Mouse (Mus musculus) forebrain, postnatal 0 days (tissue): Measurements from ENCODE around the gene Cdk19. TPM values are rescaled to one million over a fixed set of nuclear protein-coding genes. Genes with fewer than 3 reads are reported as not detected.
A peak's percentile ranks its signal among the peaks of the same experiment; 100 is the strongest.

ENCODE experiments used
- ATAC-seq: fragments of 200-750 bp; cut with Nextera tagmentation; 2 replicates; pipeline ENCODE4 v1.8.0; 2017; ENCODE audit warnings: mild to moderate bottlenecking, moderate library complexity
- DNase-seq: peaks from one replicate; pipeline ENCODE4 v3.0.0-alpha.2; 2015
- H3K27ac ChIP-seq: fragments of 300-500 bp; sonication (generic); 2 replicates; pipeline ENCODE4 v1.5.1; 2014; ENCODE audit warnings: low read depth, mild to moderate bottlenecking, antibody characterized with exemption, low read length, moderate library complexity, mixed read lengths
- H3K27me3 ChIP-seq: fragments of 300-500 bp; sonication (generic); 2 replicates; pipeline ENCODE4 v1.6.1; 2014; ENCODE audit warnings: mild to moderate bottlenecking, low read length, mixed read lengths; ENCODE audit not compliant: insufficient read depth
- H3K36me3 ChIP-seq: fragments of 300-500 bp; sonication (generic); 2 replicates; pipeline ENCODE4 v1.6.1; 2014; ENCODE audit warnings: mild to moderate bottlenecking, moderate library complexity; ENCODE audit not compliant: insufficient read depth
- H3K4me1 ChIP-seq: fragments of 300-500 bp; sonication (generic); 2 replicates; pipeline ENCODE4 v1.6.1; 2014; ENCODE audit warnings: antibody characterized with exemption; ENCODE audit not compliant: insufficient read depth
- H3K4me2 ChIP-seq: fragments of 300-500 bp; sonication (generic); 2 replicates; pipeline ENCODE4 v1.6.1; 2014; ENCODE audit warnings: low read depth, mild to moderate bottlenecking, moderate library complexity
- H3K4me3 ChIP-seq: fragments of 300-500 bp; sonication (generic); 2 replicates; pipeline ENCODE4 v1.5.1; 2014; ENCODE audit warnings: low read depth, low read length, mixed read lengths
- H3K9ac ChIP-seq: fragments of 300-500 bp; sonication (generic); 2 replicates; pipeline ENCODE4 v1.6.1; 2014; ENCODE audit warnings: mild to moderate bottlenecking
- H3K9me3 ChIP-seq: fragments of 300-500 bp; sonication (generic); 2 replicates; pipeline ENCODE4 v1.6.1; 2016; ENCODE audit warnings: low read length
- CTCF ChIP-seq: sonication (generic); IDR thresholded peaks from 2 replicates; pipeline ENCODE4 v1.5.1; 2016; ENCODE audit warnings: antibody characterized with exemption, control low read depth, low read depth
- WGBS: fragments of 180-500 bp; shearing (Covaris S2); extraction: QIAGEN DNeasy Blood & Tissue Kit; methylation state at CpG from one replicate; pipeline ENCODE4 v1.1.7; 2014; 5-methylcytosine and 5-hydroxymethylcytosine counted together
- polyA plus RNA-seq: library from polyadenylated mRNA; unstranded; fragments of >200 nt; fragmentation: Nextera tagmentation; extraction: Ambion mirVana; gene quantifications from 2 replicates; pipeline ENCODE4 v1.2.1, GENCODE M21; 2015
- total RNA-seq: library from RNA; depleted of rRNA; stranded (reverse); fragments of >200 nt; gene quantifications from 2 replicates; pipeline ENCODE4 v1.2.3, GENCODE M21; 2014

The Cdk19 gene
- total and polyA plus RNA-seq, 2 experiments from 2014 or later = 11.5 to 33.7 TPM

- Histone ChIP-seq H3K4me2 (peak overlapping the region; percentile 30), H3K9me3 (no peaks in the 10 kb centered on the region), H3K27me3 (no peaks in the 10 kb centered on the region), H3K9ac (no peak overlapping the region), H3K36me3 (no peaks in the 10 kb centered on the region), H3K4me1 (peaks cover 20% of the 10 kb centered on the region; the same call in 1 of the 2 replicates), H3K27ac (peak overlapping the region; percentile 57), H3K4me3 (no peak overlapping the region)
- no peak for TF ChIP-seq CTCF
- WGBS = 7% methylated on average over 11 of the region's 11 CpGs
- ATAC-seq (peak; percentile 90), DNase-seq (peak; percentile 64)
These were observed 32.7 kb downstream of the Cdk19 start for GRCm38 (mm10) chr10:40371914-40372675.

- Histone ChIP-seq H3K36me3 (no peaks in the 10 kb centered on the region), H3K4me3 (no peak overlapping the region), H3K9me3 (no peaks in the 10 kb centered on the region), H3K9ac (no peak overlapping the region), H3K27me3 (no peaks in the 10 kb centered on the region), H3K4me2 (no peak overlapping the region), H3K4me1 (peaks cover 20% of the 10 kb centered on the region; the same call in 1 of the 2 replicates), H3K27ac (no peak overlapping the region)
- no peak for TF ChIP-seq CTCF
- ATAC-seq = no peak
- 94% methylated on average over 5 of the region's 5 CpGs for WGBS
- no peak for DNase-seq
These were observed 34.4 kb downstream of the Cdk19 start for GRCm38 (mm10) chr10:40373749-40374148.

GRCm38 (mm10) chr10:40374828-40375227, 35.5 kb downstream of the Cdk19 start:
- H3K4me2 ChIP-seq = no peak overlapping the region
- H3K9me3 ChIP-seq = no peaks in the 10 kb centered on the region
- ATAC-seq (no peak), DNase-seq (no peak)
- TF ChIP-seq CTCF = no peak
- no peak overlapping the region for H3K9ac ChIP-seq
- H3K36me3 ChIP-seq = no peaks in the 10 kb centered on the region
- peaks cover 20% of the 10 kb centered on the region; the same call in 1 of the 2 replicates for H3K4me1 ChIP-seq
- H3K27me3 ChIP-seq = no peaks in the 10 kb centered on the region
- 77% methylated on average over 7 of the region's 7 CpGs for WGBS
- H3K27ac ChIP-seq = no peak overlapping the region
- no peak overlapping the region for H3K4me3 ChIP-seq

GRCm38 (mm10) chr10:40376286-40376685, 36.9 kb downstream of the Cdk19 start:
- no peaks in the 10 kb centered on the region for H3K9me3 ChIP-seq
- H3K9ac ChIP-seq = no peak overlapping the region
- no peaks in the 10 kb centered on the region for H3K27me3 ChIP-seq
- no peak for ATAC-seq
- no peak overlapping the region for H3K4me3 ChIP-seq
- H3K4me2 ChIP-seq = no peak overlapping the region
- DNase-seq = no peak
- no peaks in the 10 kb centered on the region for H3K36me3 ChIP-seq
- H3K4me1 ChIP-seq = peaks cover 18% of the 10 kb centered on the region; the same call in 1 of the 2 replicates
- TF ChIP-seq CTCF = no peak
- WGBS = 53% methylated on average over 3 of the region's 3 CpGs
- H3K27ac ChIP-seq = no peak overlapping the region

- H3K4me2 ChIP-seq = no peak overlapping the region
- no peak overlapping the region for H3K4me3 ChIP-seq
- no peaks in the 10 kb centered on the region for H3K9me3 ChIP-seq
- no peaks in the 10 kb centered on the region for H3K27me3 ChIP-seq
- 90% methylated on average over 4 of the region's 4 CpGs for WGBS
- TF ChIP-seq CTCF = no peak
- H3K9ac ChIP-seq = no peak overlapping the region
- no peak for DNase-seq
- ATAC-seq = no peak
- no peak overlapping the region for H3K27ac ChIP-seq
- H3K36me3 ChIP-seq = no peaks in the 10 kb centered on the region
- H3K4me1 ChIP-seq = 0 out of 2 replicates have a peak, but pooled peaks cover 3% of the 10 kb centered on the region
These were observed 38.9 kb downstream of the Cdk19 start for GRCm38 (mm10) chr10:40378284-40378683.

- H3K4me2 ChIP-seq = no peak overlapping the region
- TF ChIP-seq CTCF = no peak
- WGBS = 74% methylated on average over 1 of the region's 1 CpGs
- no peaks in the 10 kb centered on the region for H3K36me3 ChIP-seq
- no peaks in the 10 kb centered on the region for H3K9me3 ChIP-seq
- H3K4me1 ChIP-seq = 0 out of 2 replicates have a peak, but pooled peaks cover 3% of the 10 kb centered on the region
- ATAC-seq (no peak), DNase-seq (no peak)
- no peak overlapping the region for H3K27ac ChIP-seq
- H3K9ac ChIP-seq = no peak overlapping the region
- H3K27me3 ChIP-seq = no peaks in the 10 kb centered on the region
- H3K4me3 ChIP-seq = no peak overlapping the region
These were observed 40.3 kb downstream of the Cdk19 start for GRCm38 (mm10) chr10:40379682-40380081.

- no peaks in the 10 kb centered on the region for H3K36me3 ChIP-seq
- no peak overlapping the region for H3K4me2 ChIP-seq
- no peaks in the 10 kb centered on the region for H3K27me3 ChIP-seq
- H3K4me1 ChIP-seq = no peaks in the 10 kb centered on the region
- H3K9ac ChIP-seq = no peak overlapping the region
- no peak overlapping the region for H3K4me3 ChIP-seq
- no peak overlapping the region for H3K27ac ChIP-seq
- ATAC-seq = no peak
- H3K9me3 ChIP-seq = no peaks in the 10 kb centered on the region
- 92% methylated on average over 3 of the region's 3 CpGs for WGBS
- TF ChIP-seq CTCF = no peak
- DNase-seq = no peak
These were observed 46.0 kb downstream of the Cdk19 start for GRCm38 (mm10) chr10:40385397-40385796.
